Mouse (Mus musculus): ENCODE measurements around the gene Tff3.

Tff3 gene

GRCm38 (mm10) chr17:31129452-31129851 lies at the start of gene Tff3:
TSS of gene Tff3 (minus strand) at chr17:31129646.
- DNase-seq (ENCODE audit: low spot score) = no peak

- no peak for DNase-seq (ENCODE audit: low spot score)
These were observed 46.9 kb upstream of the Tff3 start for GRCm38 (mm10) chr17:31176321-31176720.

- no peak for DNase-seq (ENCODE audit: low spot score)
These were observed 40.4 kb upstream of the Tff3 start for GRCm38 (mm10) chr17:31169796-31170195.

- DNase-seq (ENCODE audit: low spot score) = no peak
These were observed 35.7 kb upstream of the Tff3 start, which contains the start of gene Tff1 for GRCm38 (mm10) chr17:31165127-31165526. TSS of gene Tff1 (minus strand) at chr17:31165277.

GRCm38 (mm10) chr17:31163821-31164220 lies 34.4 kb upstream of the Tff3 start:
- DNase-seq (ENCODE audit: low spot score) = no peak

- DNase-seq (ENCODE audit: low spot score) = no peak
These were observed 33.2 kb upstream of the Tff3 start for GRCm38 (mm10) chr17:31162607-31163006.

GRCm38 (mm10) chr17:31160291-31160690 lies 30.8 kb upstream of the Tff3 start:
- no peak for DNase-seq (ENCODE audit: low spot score)

- DNase-seq (ENCODE audit: low spot score) = no peak
These were observed 28.5 kb upstream of the Tff3 start for GRCm38 (mm10) chr17:31157921-31158320.

GRCm38 (mm10) chr17:31153785-31154184 lies 24.3 kb upstream of the Tff3 start:
- no peak for DNase-seq (ENCODE audit: low spot score)

- no peak for DNase-seq (ENCODE audit: low spot score)
These were observed 23.6 kb upstream of the Tff3 start for GRCm38 (mm10) chr17:31152966-31153499.

GRCm38 (mm10) chr17:31152512-31152911 lies 23.1 kb upstream of the Tff3 start:
- no peak for DNase-seq (ENCODE audit: low spot score)

- no peak for DNase-seq (ENCODE audit: low spot score)
These were observed 16.6 kb upstream of the Tff3 start for GRCm38 (mm10) chr17:31145998-31146397.

GRCm38 (mm10) chr17:31144040-31145037 lies 14.9 kb upstream of the Tff3 start, which contains the start of gene Tff2:
TSS of gene Tff2 (minus strand) at chr17:31144282.
- no peak for DNase-seq (ENCODE audit: low spot score)

GRCm38 (mm10) chr17:31142116-31142515 lies 12.7 kb upstream of the Tff3 start:
- DNase-seq (ENCODE audit: low spot score) = no peak

GRCm38 (mm10) chr17:31138398-31138797 lies 9.0 kb upstream of the Tff3 start:
- DNase-seq (ENCODE audit: low spot score) = peak; percentile 48

GRCm38 (mm10) chr17:31136821-31137220 lies 7.4 kb upstream of the Tff3 start:
- no peak for DNase-seq (ENCODE audit: low spot score)

- DNase-seq (ENCODE audit: low spot score) = no peak
These were observed 6.8 kb upstream of the Tff3 start for GRCm38 (mm10) chr17:31136291-31136690.

- no peak for DNase-seq (ENCODE audit: low spot score)
These were observed 5.5 kb upstream of the Tff3 start for GRCm38 (mm10) chr17:31134913-31135312.

GRCm38 (mm10) chr17:31133776-31134175 lies 4.3 kb upstream of the Tff3 start:
- no peak for DNase-seq (ENCODE audit: low spot score)

GRCm38 (mm10) chr17:31131269-31131821 lies 1.9 kb upstream of the Tff3 start:
- no peak for DNase-seq (ENCODE audit: low spot score)

GRCm38 (mm10) chr17:31128708-31129318 lies 633 bp downstream of the Tff3 start:
- no peak for DNase-seq (ENCODE audit: low spot score)

- DNase-seq (ENCODE audit: low spot score) = no peak
These were observed 3.7 kb downstream of the Tff3 start for GRCm38 (mm10) chr17:31125548-31126266.

Measured in urinary bladder, postnatal 25 days (tissue).